Mouse (Mus musculus) heart, embryonic 15.5 days (tissue): ENCODE measurements around the gene Orai1. TPM values are rescaled to one million over a fixed set of nuclear protein-coding genes. Genes with fewer than 3 reads are reported as not detected.
A peak's percentile ranks its signal among the peaks of the same experiment; 100 is the strongest.

Source experiments
- ATAC-seq: fragments of 200-750 bp; cut with Nextera tagmentation; replicated peaks from 2 replicates; pipeline ENCODE4 v1.8.0; 2017; ENCODE audit warnings: low read depth, moderate TSS enrichment; ENCODE audit not compliant: insufficient number of reproducible peaks, insufficient read depth, low FRiP score
- H3K27ac ChIP-seq: fragments of 300-500 bp; sonication (generic); 2 replicates; pipeline ENCODE4 v1.5.1; 2015; ENCODE audit warnings: mild to moderate bottlenecking, inconsistent platforms
- H3K27me3 ChIP-seq: fragments of 300-500 bp; sonication (generic); 2 replicates; pipeline ENCODE4 v1.6.1; 2015; ENCODE audit warnings: inconsistent platforms
- H3K36me3 ChIP-seq: fragments of 300-500 bp; sonication (generic); 2 replicates; pipeline ENCODE4 v1.6.1; 2015; ENCODE audit warnings: mild to moderate bottlenecking, inconsistent platforms
- H3K4me1 ChIP-seq: fragments of 300-500 bp; sonication (generic); replicated peaks from 2 replicates; pipeline ENCODE4 v1.6.1; 2015; ENCODE audit warnings: inconsistent platforms
- H3K4me2 ChIP-seq: fragments of 300-500 bp; sonication (generic); 2 replicates; pipeline ENCODE4 v1.6.1; 2015; ENCODE audit warnings: inconsistent platforms, mild to moderate bottlenecking, moderate library complexity
- H3K4me3 ChIP-seq: fragments of 300-500 bp; sonication (generic); 2 replicates; pipeline ENCODE4 v1.5.1; 2015; ENCODE audit warnings: mild to moderate bottlenecking, inconsistent platforms
- H3K9ac ChIP-seq: fragments of 300-500 bp; sonication (generic); 2 replicates; pipeline ENCODE4 v1.6.1; 2015; ENCODE audit warnings: mild to moderate bottlenecking, inconsistent platforms
- H3K9me3 ChIP-seq: fragments of 300-500 bp; sonication (generic); replicated peaks from 2 replicates; pipeline ENCODE4 v1.6.1; 2016; ENCODE audit warnings: inconsistent platforms
- WGBS: fragments of 180-500 bp; shearing (Covaris S2); methylation state at CpG from one replicate; pipeline ENCODE4 v1.1.7; 2015; ENCODE audit warnings: mixed read lengths; 5-methylcytosine and 5-hydroxymethylcytosine counted together
- polyA plus RNA-seq: library from polyadenylated mRNA; unstranded; fragments of >200 nt; fragmentation: Nextera tagmentation; extraction: Ambion mirVana; gene quantifications from 2 replicates; pipeline ENCODE4 v1.2.1, GENCODE M21; 2015

The Orai1 gene
- polyA plus RNA-seq, 1 experiment from 2014 or later, result 17.3 TPM

- Histone ChIP-seq H3K27me3 (no peaks in the 10 kb centered on the region), H3K4me2 (peak overlapping the region; percentile 98), H3K4me3 (peak overlapping the region; percentile 91), H3K9me3 (no peaks in the 10 kb centered on the region), H3K27ac (peak overlapping the region; percentile 77), H3K9ac (peak overlapping the region; percentile 83), H3K4me1 (peaks cover 26% of the 10 kb centered on the region), H3K36me3 (no peaks in the 10 kb centered on the region)
- 5% methylated on average over 42 of the region's 45 CpGs for WGBS
- peak; percentile 93 for ATAC-seq
Observed at GRCm38 (mm10) chr5:123075576-123076418, 60.9 kb downstream of the Orai1 start.

- Histone ChIP-seq H3K4me2 (peak overlapping the region; percentile 98), H3K9ac (peak overlapping the region; percentile 83), H3K4me3 (peak overlapping the region; percentile 91), H3K36me3 (no peaks in the 10 kb centered on the region), H3K4me1 (peaks cover 26% of the 10 kb centered on the region), H3K27me3 (no peaks in the 10 kb centered on the region), H3K27ac (peak overlapping the region; percentile 77), H3K9me3 (no peaks in the 10 kb centered on the region)
- ATAC-seq, result peak; percentile 64
- WGBS, result 1% methylated on average over 35 of the region's 35 CpGs
Observed at GRCm38 (mm10) chr5:123076419-123077281, 61.8 kb downstream of the Orai1 start.

GRCm38 (mm10) chr5:123079568-123079967 lies 64.7 kb downstream of the Orai1 start:
- Histone ChIP-seq H3K9me3 (no peaks in the 10 kb centered on the region), H3K4me2 (peak overlapping the region; percentile 4; the same call in 1 of the 2 replicates), H3K9ac (no peak overlapping the region), H3K36me3 (no peaks in the 10 kb centered on the region), H3K4me1 (peaks cover 31% of the 10 kb centered on the region), H3K27ac (peak overlapping the region; percentile 68), H3K27me3 (no peaks in the 10 kb centered on the region), H3K4me3 (no peak overlapping the region)
- WGBS, result 54% methylated on average over 1 of the region's 1 CpGs
- ATAC-seq, result no peak

GRCm38 (mm10) chr5:123080041-123080440 lies 65.2 kb downstream of the Orai1 start:
- Histone ChIP-seq H3K4me1 (peaks cover 31% of the 10 kb centered on the region), H3K9ac (no peak overlapping the region), H3K27me3 (no peaks in the 10 kb centered on the region), H3K9me3 (no peaks in the 10 kb centered on the region), H3K4me3 (no peak overlapping the region), H3K4me2 (peak overlapping the region; percentile 4; the same call in 1 of the 2 replicates), H3K36me3 (no peaks in the 10 kb centered on the region), H3K27ac (peak overlapping the region; percentile 68)
- no peak for ATAC-seq
- WGBS, result 54% methylated on average over 8 of the region's 8 CpGs

Other genes with a start within 250 kb of the Orai1 start
- gene Camkk2, start 235.7 kb upstream of the Orai1 start, polyA plus RNA-seq, result 11.8 and 17.6 TPM in 2 replicates
- gene Anapc5, start 193.7 kb upstream of the Orai1 start, polyA plus RNA-seq, result 286 and 337 TPM in 2 replicates
- gene Rnf34, start 165.0 kb upstream of the Orai1 start, polyA plus RNA-seq, result 28.5 and 28.7 TPM in 2 replicates
- gene Kdm2b, start 25.3 kb upstream of the Orai1 start, polyA plus RNA-seq, result 23.9 and 29.0 TPM in 2 replicates
- gene Morn3, start 31.9 kb downstream of the Orai1 start, polyA plus RNA-seq, result not detected in 2 replicates
- 11.3 and 13.0 TPM in 2 replicates for gene Tmem120b, start 53.3 kb downstream of the Orai1 start, polyA plus RNA-seq
- gene Rhof, start 117.6 kb downstream of the Orai1 start, polyA plus RNA-seq, result 1.5 and 3.1 TPM in 2 replicates
- 6.0 and 6.9 TPM in 2 replicates for gene Setd1b, start 127.1 kb downstream of the Orai1 start, polyA plus RNA-seq
- 54.9 and 66.7 TPM in 2 replicates for gene Psmd9, start 154.3 kb downstream of the Orai1 start, polyA plus RNA-seq
- gene Hpd, start 167.7 kb downstream of the Orai1 start, polyA plus RNA-seq, result 0.37 TPM in 1 of 2 replicates, not detected in the other
- gene Wdr66, start 237.0 kb downstream of the Orai1 start, polyA plus RNA-seq, result 2.1 and 3.5 TPM in 2 replicates